Mouse (Mus musculus): ENCODE data around the gene Gm21970.
A peak's percentile ranks its signal among the peaks of the same experiment; 100 is the strongest.

Gene Gm21970

GRCm38 (mm10) chr16:91444847-91445246 is 53.3 kb downstream of the Gm21970 start:
- no peak for DNase-seq

DNA sequence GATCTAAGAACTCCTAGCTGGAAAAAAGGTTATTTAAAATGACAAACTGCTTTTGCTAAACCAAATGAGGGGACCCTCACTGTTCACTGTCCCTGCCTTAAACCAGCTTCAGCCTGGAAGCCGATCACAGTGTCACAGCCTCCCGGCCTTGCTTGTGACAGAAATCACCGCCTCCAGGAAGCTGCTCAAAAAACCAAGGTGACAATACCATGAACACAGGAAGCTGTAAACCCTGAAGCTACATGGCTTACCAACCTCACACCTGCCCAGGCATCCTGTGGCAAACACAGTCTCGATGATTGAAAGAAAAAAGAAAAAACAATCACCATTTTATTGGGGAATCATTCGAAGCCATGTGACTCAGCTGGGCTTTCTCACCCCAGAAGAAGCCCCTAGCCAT is 54.0 kb downstream of the Gm21970 start:
- no peak for DNase-seq

GRCm38 (mm10) chr16:91446778-91447511 is 55.4 kb downstream of the Gm21970 start:
- DNase-seq = no peak

GRCm38 (mm10) chr16:91447512-91447900 is 56.0 kb downstream of the Gm21970 start:
- no peak for DNase-seq

- DNase-seq = no peak
These were observed 56.6 kb downstream of the Gm21970 start for GRCm38 (mm10) chr16:91448088-91448487.

DNA sequence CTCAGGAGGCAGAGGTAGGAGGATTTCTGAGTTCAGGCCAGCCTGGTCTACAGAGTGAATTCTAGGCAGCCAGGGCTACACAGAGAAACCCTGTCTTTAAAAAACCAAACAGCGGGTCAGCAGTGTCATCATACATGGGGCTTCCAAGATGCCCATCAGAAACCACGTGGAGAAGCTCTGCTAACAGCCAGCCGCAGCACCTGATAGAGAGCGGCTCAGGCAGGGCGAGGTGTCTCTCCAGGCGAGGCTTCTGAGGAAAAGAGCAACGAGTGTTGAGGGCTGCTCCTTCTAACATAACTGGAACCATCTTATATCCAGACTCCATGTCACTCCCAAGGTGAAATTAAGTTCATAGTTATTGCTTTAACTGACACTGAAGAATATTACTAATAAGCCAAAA is 57.4 kb downstream of the Gm21970 start:
- DNase-seq = no peak

DNA sequence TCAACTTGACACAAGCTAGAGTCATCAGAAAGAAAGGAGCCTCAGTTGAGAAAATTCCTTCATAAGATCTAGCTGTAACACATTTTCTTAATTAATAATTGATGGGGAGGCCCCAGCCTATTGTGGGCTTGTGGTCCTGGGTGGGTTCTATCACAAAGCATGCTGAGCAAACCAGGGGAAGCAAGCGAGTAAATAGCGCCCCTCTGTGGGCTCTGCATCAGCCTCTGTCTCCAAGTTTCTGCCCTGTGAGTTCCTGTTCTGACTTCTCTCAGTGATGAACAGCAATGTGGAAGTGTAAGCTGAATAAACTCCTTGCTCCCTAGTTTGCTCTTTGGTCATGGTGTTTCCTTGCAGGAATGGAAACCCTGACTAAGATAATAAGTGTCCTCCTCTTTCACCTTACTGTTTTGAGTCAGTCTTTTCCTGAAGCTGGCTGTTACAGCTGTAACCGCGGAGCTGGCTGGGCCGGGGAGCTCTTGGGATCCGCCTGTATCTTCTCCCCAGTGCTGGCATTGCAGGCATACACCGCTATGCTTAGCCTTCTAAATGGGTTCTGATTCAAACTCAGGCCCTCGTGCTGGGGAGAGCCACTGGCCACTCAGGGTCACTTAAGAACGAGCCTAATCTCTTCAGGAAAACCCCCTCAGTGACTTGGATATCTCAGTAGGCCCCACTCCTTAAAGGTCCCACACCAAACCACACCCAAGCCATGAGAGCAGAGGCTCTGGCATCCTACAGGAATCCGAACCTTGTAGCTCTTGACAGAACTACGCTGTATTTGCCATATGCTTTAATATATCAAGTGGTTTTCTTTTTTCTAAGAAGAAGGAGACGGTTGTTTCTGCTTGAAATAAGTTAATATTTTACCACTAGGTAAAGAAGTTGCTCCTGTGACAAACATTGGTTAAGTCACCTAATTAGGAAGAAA is 58.9 kb downstream of the Gm21970 start:
- no peak for DNase-seq

DNA sequence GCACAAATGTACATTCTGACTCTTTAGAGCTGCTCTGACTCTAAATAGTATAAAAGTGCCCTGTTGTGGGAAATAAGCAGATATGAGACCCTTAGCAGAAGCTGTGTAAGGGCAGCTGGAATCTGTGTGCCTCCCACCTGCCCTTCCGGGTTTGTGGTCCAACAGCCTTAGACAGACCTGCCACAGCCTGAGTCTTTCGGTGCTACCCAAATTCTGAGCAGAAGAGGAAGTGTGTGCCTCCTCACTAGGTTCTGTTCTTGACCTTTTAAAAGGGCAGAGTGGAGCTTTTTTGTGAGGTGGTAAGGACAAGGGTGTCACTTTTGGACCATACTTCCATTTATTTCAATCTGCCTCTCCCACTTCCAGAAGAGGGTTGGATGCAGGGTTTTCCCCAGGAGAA is 60.4 kb downstream of the Gm21970 start:
- no peak for DNase-seq

GRCm38 (mm10) chr16:91452363-91452896 is 60.9 kb downstream of the Gm21970 start:
- DNase-seq = no peak

DNA sequence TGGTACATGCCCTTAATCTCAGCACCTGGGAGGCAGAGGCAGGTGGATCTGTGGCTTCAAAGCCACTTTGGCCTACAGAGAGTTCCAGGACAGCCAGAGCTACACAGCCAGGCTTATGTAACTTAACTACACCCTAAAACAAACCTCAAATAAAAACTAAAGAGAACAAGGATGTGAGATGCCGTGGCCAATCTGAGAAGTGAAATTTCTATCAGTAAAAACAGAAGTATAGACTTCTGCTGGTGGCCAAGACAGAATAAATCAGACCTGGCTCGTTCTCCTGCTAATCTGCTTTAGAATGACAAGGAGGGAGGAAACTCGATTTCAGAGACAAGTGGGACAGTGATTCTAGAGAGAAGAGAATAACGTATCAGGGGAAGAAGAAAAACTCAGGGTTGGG is 64.3 kb downstream of the Gm21970 start:
- no peak for DNase-seq

DNA sequence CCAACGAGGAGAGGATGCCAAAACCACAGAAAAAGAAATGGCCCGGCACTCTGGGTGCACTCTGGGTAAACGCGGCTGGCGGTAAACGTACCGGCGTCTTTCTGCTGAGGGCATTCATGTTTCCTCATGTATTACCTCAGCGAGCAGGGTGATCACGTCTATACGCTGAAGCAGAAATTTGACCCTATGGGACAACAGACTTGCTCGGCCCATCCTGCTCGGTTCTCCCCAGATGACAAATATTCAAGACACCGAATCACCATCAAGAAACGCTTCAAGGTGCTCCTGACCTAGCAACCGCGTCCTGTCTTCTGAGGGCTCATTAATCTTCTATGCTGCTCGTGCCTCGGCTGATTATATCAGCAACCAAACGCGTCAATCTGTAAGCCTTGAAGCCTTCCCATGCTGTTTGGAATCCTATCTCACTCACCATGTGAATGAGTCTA is 66.8 kb downstream of the Gm21970 start:
- no peak for DNase-seq

DNA sequence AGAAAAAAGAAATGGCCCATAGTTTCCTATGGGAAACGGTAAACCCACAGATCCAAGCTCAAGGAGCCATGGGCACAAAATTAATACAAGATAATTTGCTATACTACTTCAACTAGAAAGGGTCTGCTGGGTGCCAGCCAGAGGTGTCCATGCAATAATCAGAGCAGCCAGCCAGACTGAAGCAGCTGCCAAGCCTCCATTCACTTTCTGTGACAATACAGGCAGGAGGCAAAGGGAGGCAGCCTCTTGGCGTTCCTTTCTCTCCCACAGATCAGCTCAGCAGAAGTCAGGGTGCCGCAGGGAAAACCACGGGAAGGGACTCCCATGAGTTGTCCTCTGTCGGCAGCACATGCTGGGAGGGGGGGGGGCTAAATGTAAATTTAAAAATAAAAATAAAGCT is 67.5 kb downstream of the Gm21970 start:
- no peak for DNase-seq

- DNase-seq = no peak
These were observed 67.9 kb downstream of the Gm21970 start for GRCm38 (mm10) chr16:91459396-91459795.

DNA sequence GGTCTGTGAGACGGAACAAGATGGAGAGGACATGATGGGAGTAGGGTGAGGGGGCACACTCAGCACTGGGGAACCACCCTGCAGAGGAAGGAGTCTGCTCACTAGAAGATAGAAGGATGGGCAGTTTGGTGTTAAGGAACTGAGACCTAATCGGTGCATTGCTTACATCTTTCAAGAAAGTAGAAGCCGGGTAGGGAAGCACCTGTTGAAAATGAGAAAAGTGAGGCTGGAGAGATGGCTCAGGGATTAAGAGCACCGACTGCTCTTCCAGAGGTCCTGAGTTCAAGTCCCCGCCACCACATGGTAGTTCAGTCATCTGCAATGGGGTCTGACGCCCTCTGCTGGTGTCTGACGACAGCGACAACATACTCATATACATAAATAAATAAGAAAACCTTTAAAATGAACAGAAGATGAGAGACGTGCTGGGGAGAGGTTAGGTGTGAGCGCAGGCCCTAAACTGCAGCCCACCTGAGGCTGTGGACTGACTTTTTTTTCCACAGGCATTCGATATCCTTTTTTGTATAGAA is 68.4 kb downstream of the Gm21970 start:
- no peak for DNase-seq

DNA sequence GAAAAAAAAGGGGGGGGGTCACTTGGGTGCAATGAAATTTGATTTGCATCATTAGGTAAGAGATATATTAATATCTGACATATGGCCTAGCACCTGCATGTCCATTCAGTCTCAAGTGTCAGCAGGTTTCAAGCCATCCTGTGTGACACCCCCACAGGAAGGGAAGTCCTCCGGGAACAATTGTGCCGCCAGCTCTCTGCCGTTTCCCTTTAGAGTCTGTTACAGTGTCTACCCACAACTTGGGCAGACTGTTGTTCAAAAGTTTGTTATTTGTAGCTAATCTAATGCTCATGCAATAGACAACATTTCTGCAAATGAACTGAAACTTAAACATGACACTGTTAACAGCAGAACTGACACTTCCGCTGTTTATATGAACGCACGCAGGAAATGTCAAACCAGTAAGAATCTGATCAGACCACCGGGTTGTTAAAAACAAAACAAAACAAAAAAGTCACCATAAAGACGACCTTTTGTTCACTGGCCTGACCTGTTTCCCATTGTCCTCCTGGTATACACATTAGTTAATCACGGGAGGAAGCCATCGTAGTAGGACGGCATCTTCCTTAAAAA is 69.6 kb downstream of the Gm21970 start:
- no peak for DNase-seq

- no peak for DNase-seq
These were observed 70.3 kb downstream of the Gm21970 start for GRCm38 (mm10) chr16:91461773-91462181.

GRCm38 (mm10) chr16:91462644-91463043 is 71.1 kb downstream of the Gm21970 start:
- no peak for DNase-seq

- no peak for DNase-seq
These were observed 71.9 kb downstream of the Gm21970 start for GRCm38 (mm10) chr16:91463400-91463799.

DNA sequence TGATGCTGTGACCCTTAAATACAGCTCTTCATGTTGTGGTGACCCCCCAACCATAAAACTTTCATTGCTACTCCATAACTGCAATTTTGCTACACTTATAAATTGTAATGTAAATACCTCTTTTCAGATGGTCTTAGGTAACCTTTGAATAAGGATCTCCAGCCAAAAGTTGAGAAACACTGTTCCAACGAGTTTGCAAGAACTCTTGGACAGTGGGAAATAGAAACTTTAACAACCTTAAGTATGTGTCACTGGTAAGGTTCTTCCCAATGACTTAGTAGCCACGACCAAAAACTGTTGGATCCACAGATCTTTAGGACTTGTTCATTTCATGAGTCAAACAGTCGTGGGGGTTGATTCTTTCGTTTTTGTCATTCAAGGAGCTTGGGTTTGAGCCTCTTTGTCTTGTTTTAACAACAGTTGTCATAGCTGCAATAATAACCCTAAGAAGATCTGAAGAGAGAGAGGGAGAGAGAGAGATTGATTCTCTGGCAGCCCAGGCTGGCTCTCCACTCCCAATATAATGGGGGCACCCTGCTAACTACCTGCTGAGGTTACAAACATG is 72.4 kb downstream of the Gm21970 start:
- DNase-seq = no peak

DNA sequence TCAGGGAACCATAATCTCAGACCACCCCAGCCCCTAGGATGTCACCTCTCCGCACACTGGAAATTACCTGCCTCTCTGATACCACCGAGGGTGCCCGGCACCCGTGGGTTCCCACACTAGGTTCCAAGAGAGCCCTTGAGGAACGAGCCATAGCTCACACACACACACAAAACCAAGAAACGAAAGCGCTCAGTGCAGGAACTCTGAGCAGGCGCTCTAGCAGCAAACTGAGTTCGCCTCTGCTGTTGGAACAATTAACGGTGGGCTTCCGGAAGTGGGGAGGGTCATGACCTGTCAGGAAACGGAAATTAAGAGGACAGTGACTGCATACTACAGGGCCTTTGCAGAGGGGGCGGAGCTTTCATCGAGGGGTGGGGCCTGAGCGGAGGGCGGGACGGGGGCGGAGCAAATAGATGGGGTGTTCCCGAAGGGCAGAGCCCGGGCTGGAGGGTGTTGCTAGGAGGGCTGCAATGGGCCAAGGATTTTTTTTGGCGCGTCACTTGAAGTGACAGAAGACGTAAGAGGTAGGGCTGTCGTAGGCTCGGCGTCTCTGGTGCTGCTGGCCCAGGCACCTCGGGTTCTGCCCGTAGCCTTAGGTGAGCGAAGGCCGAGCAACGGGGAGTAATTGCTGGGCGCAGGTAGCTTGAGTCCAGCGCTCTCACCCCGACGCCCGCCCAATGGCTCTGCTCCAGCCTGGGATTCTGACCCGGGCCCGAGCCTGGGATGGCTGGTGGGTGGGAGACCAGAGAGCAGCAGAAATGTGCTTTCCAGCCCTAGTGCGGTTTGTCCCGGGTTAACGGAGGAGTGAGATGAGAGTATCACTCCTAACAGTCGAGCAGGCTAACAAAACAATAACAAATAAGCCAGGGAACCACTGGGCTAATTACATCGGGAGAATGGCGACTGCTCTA is 73.3 kb downstream of the Gm21970 start:
- peak; percentile 81 for DNase-seq

GRCm38 (mm10) chr16:91465505-91466240 is 74.2 kb downstream of the Gm21970 start:
- no peak for DNase-seq
